Mouse (Mus musculus): ENCODE measurements at regions not wholly inside any gene's neighbourhood (a gene's known extent, or its start where the extent isn't known, plus 50 kb on each side); places are given as distances from the start of the nearest gene placed in this dataset.

DNA sequence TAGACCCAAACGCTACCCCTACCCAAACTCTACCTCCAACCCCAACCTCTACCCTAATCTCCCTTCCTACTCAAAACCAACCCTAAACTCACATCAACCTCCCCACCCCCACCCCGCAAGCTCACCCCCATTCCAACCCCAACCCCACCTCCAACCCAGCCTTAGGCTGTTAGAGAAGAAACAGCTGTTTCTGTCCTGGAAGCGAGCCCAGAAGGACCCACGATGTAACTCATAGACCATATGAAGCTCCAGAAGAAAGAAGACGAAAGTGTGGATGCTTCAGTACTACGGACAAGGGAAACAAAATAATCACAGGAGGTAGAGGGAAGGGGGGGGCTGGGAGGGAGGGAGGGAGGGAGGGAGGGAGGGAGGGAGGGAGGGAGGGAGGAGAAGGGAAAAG lies 58.4 kb downstream of the Sox11 start:
- intact Hi-C loops (cut with DNase I) = no loop called here
- no peak for DNase-seq (ENCODE audit: low spot score in 2 of 2)

DNA sequence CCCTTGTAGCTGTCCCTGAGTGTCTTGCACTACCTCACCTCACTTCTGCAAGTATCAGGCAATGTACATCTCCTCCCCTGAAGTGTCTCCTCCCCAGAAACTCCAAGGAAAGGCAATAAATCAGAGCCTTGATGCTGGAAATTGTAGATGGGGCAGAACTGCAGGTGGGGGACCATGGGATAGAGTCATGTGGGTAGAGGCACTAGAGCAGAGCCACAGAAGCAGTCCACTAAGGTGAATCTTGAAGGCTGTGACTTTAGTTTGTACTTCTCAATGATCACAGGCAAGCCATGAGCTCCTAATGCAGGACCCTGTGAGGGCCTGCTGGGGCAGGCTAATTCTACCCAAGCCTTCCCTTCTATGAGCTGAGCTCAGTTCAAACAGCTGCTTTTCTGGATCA lies 80.4 kb downstream of the Sox11 start:
- no peak for DNase-seq (ENCODE audit: low spot score in 2 of 2)
- intact Hi-C loops (cut with DNase I) = no loop called here

DNA sequence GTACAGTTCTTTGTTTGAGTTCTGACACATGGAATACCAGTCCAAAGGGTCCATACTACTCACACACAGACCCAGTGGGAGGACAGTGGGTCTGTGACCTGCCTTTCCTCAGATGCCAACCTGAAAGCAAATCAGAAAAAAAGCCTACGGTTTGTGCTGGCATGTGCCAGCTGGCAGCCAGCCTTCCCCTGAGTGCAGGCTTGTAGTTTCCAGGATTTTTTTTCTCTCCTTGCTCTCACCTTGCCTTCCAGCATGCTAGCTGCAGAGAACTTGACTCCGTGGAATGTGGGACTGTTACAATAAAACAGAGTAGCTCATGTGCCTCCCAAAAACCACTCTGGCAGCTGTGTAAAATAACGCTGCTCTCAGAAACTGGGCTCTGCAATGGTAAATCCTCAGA lies 88.2 kb downstream of the Sox11 start:
- intact Hi-C loops (cut with DNase I) = no loop called here
- DNase-seq (ENCODE audit: low spot score in 2 of 2) = no peak

DNA sequence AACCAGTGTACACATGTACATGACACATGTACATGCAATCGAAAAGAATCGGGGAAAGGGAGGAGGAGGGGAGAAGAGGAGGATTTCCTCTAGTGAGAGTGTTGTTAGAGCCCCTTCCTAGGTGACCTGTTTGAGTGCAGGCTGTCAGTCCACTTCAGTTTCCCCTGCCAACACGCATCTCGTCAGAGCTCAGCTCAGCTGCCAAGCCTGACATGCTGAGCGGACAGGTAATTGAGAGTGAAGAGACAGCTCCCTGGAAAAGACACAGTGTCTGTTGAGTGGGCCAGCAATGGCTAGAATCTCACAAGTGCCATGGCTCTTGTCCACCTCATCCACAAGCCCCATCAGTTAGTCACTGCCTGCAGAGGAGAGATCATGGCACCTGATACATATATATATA lies 90.9 kb downstream of the Sox11 start:
- DNase-seq (ENCODE audit: low spot score in 2 of 2) = no peak
- intact Hi-C loops (cut with DNase I) = no loop called here

DNA sequence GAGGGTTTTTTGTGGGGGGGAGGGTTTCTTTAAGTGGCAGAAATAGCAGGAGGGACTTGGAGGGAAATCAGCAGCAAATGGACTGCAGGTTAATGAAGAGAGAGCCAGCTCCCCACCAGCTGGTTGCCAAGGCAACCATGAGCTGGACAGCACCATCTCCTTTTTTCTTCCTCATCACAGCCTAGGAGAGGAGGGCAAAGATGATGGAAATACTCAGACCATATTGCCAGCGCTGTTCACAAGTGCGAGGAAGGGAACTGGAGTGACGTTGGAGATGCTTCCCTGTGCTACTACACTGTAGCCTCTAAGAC lies 93.9 kb downstream of the Sox11 start:
- DNase-seq (ENCODE audit: low spot score in 2 of 2) = peak in 1 of 2 experiments; percentile 10
- intact Hi-C loops (cut with DNase I) = no loop called here

DNA sequence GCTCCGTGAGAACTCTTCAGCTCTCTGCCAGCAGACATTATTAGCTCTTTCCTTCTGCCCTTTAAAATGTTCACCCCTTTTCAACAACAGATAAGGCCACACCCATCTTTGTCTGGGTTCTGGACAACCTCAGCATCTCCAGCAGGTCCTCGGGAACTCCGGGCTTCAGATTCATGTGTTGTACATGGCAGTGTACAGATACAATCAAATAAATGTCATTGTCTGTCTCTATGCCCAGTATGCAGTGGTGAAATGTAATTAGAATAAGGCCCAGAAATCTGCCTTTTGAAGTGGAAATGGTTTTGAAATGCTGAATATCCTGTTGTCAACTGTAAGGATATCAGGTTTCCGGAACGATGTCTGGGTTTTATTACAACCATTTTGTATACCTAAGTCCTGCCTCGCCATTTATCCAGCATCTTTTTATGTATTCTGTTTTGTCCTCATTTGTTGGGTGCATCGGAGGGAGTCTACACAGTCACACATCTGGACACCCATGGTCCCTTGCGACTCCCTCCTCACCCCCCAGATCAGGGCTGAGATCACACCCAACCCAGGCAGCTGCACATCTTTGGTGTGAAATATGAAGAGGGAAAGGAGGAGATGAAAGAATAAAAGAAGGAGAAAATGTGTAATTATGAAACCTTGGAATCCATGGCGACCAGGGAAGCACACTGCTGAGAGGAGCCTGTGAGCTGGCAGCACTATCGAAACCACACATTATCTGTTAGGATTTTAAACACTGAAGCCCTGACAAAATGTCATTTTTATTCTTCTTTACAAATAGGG lies 94.4 kb downstream of the Sox11 start:
- DNase-seq (ENCODE audit: low spot score in 2 of 2) = peak in 1 of 2 experiments; percentile 5

DNA sequence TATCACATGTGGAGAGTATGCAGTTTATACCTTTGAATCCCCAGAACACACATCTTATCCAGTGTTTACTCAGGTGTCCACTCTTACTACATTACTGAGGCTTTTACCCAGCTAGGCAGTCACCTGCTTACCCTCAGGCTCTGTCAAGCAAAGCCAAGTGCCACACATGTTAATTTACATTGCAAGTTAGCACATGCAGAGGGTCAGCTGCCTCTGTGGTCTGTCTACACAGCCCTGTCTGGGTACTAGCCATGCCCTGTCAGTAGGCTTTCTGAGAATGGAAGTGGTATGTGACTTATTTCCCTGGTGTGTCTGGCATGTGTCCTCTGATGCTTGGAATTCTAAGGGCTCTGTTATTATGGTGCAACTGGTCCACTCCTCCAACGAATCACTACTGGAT lies 106.6 kb downstream of the Sox11 start:
- no peak for DNase-seq (ENCODE audit: low spot score in 2 of 2)
- intact Hi-C loops (cut with DNase I) = no loop called here

More for the DNA sequence above, 94.4 kb downstream of the Sox11 start:
- intact Hi-C loops (cut with DNase I) = no loop called here

DNA sequence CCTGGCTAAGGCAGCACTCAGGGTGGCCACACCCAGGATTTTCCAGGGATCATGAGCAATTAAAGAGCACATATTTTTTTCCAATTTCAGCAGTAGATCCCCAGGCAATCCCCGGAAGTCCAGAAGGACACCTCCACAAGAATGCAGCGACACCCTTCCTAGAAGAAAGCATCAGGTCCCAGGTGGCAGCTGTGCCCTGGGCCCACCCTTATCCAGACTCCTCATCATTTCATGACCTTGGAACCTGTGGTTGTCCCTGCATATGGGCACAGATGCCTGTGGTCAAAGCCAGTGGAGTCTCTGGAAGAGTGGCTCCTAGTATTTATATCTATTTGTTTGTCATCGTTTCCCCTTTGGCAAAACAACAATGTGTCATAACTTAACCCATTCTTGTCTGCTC lies 120.8 kb downstream of the Sox11 start:
- no peak for DNase-seq (ENCODE audit: low spot score in 2 of 2)
- intact Hi-C loops (cut with DNase I) = no loop called here

DNA sequence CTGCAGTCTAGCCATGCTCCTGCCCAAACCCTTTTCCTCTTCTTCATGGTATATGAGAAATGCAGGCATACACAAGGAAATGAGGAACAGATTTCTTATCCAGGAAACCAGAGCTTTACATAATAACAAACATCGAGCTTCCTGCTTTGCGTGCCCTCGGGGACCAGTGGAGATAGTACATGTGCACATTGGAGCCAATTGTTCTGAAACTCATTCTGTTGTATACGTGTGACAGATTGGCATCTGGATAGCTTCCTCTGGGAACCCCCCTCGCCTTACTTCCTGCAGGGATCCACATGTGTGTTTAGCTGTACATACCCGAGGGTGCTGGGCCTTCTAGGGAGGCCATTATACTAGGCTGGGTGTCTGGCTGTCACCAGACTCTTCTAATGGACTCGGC lies 141.2 kb downstream of the Sox11 start:
- DNase-seq (ENCODE audit: low spot score in 2 of 2) = no peak
- intact Hi-C loops (cut with DNase I) = no loop called here

DNA sequence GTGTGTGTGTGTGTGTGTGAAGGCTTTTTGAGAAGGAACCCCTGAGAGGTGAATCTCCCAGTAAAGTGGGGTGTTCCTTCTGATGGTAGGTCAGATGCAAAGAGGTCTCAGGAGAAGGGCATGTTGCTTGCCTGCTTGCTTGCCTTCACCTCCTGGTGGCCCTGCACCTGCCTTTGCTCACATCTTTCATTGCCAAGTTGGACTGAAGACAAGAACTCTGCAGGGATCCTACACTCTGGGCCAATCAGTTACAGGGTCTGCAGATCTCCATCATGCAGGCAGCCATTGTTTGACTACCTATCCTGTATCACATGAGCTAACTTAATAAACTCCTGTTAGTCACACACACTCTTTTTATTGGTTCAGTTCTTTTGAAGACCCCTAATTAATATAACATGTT lies 148.4 kb downstream of the Sox11 start:
- intact Hi-C loops (cut with DNase I) = no loop called here
- DNase-seq (ENCODE audit: low spot score in 2 of 2) = no peak

DNA sequence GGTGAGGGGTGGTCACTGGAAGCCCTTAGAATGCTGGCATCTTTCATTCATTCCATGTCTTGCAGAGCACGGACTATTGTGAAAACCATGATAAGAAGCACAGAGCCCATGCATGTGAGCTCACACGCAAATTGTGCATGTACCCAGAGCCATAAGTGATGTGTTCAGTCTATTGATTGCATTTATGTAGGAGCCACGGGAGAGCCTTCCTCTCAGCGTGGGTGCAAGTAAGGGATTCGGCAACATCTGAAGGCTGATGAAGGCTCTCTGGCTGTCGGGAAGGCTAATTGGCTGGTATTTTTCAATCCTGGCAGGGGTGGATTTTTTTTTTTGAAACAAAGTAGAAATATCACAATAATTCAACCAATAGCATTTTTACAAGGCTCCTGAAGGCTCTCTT lies 150.5 kb downstream of the Sox11 start:
- DNase-seq (ENCODE audit: low spot score in 2 of 2) = no peak
- intact Hi-C loops (cut with DNase I) = no loop called here

DNA sequence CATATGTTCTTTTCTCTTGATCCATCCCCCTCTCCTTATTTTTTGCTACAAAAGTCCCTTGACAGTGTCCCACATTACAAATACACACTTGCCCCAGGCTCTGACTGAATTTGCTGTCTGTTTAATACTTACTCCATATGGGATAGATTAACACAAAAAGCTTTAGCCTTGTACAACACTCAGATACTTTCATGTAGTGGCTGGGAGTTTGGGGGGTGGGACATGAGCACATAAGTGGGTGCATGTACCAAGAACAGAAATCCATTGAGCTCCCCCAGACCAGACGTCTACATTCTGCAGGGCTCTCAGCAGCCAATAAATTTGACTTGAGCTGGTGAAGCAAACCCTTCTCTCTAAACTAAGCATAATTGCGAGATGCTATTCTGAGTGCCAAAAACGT lies 154.9 kb downstream of the Sox11 start:
- DNase-seq (ENCODE audit: low spot score in 2 of 2) = no peak

DNA sequence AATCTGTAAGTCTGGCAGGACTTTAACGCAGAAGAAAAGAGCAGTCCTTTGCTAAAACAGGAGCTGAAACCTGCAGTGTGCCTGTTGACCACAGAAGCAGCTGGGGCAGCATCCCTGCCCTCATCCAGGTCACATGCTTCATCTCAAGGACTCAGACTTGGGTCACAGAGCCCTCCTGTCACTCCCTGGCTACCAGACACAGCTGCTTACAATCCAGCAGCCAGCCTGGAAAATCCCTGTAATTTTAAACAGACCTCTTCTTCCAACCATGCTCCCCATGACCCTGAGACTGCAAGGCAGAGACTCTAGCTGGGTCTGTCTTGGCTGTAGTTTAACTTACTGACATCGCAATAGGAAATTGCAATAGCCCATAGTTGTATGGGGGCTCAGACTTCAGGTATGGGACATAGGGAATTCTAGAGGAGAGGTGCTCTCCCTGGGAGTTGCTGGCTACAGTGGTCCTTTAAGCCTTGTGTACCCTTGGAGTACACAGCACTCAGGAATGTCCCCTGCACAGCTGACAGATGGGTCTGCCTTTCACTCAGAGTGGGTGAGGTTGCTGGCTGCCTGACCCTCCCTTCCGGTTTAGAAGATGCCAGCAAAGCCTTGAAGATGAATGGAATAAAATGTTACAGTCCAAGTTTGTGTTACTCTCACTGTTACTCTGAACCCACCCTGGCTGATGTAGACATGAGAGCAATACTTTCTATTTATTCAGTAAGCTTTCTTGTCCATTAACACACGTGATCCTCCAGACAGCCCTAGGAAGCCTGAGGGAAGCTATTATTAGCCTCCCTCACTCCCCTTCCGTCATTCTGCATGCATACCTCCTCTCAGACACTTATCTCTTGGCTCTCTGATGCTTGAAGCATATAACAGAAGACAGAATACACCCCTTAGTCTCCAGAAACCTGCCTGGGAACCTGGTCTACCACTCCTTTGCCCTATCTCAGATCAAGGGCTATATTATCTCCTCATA lies 159.7 kb downstream of the Sox11 start:
- intact Hi-C loops (cut with DNase I) = no loop called here
- no peak for DNase-seq (ENCODE audit: low spot score in 2 of 2)

More for the DNA sequence above, 154.9 kb downstream of the Sox11 start:
- intact Hi-C loops (cut with DNase I) = no loop called here

DNA sequence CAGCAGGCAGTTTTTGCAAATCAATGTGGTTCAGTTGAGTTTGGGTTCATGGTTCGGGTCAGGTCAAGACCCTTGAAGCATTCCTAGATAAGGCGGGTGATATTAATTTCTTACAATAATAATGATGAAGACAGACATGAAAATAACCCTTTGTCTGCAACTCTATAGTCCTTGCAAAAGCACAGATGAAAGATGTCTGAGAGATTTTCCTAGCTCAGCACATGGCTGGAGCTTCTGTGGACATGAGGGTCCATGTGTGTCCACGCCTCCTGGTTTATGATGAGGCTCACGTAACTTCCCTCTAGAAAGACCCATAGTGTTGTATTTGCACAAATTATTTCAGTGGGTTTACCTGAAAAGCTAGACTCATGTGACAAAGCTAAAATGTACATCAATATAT lies 168.8 kb downstream of the Sox11 start:
- intact Hi-C loops (cut with DNase I) = no loop called here
- no peak for DNase-seq (ENCODE audit: low spot score in 2 of 2)

DNA sequence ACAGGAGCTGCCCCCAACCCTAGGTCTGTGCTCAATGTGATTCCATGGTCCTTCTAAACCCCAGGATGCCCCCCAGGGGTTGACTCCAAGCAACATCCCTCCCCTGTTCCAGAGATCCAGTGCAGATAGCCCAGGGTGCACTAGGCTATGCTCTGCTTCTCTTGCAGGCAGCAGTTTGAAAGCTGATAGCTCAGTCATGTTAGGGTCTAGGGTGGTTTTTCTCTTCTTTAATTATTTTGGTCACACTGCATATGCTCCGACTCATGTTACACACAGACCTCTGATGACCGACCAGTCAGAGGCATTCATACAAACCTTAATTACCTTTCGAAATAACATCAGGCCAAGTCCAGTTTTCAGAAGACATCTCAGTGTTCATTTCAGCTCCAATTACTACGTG lies 169.2 kb downstream of the Sox11 start:
- no peak for DNase-seq (ENCODE audit: low spot score in 2 of 2)
- intact Hi-C loops (cut with DNase I) = no loop called here

DNA sequence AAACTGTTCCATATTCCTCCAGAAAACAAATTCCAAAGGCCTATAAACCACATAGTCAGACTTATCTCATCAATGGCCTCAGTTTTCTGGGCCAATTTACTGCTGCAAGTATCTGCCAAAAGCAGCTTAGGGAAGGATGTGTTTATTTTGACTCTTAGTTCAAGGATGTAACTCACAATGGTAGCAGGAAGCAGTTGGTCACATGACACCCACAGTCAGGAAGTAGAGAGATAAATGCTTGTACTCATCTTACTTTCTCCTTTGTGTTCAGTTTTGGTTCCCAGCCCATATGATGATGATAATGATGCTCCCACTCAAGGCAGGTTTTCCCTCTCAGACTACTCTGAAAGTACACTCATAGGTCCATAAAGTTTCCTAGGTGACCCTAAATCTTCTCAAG lies 170.8 kb downstream of the Sox11 start:
- intact Hi-C loops (cut with DNase I) = no loop called here
- DNase-seq (ENCODE audit: low spot score in 2 of 2) = no peak

DNA sequence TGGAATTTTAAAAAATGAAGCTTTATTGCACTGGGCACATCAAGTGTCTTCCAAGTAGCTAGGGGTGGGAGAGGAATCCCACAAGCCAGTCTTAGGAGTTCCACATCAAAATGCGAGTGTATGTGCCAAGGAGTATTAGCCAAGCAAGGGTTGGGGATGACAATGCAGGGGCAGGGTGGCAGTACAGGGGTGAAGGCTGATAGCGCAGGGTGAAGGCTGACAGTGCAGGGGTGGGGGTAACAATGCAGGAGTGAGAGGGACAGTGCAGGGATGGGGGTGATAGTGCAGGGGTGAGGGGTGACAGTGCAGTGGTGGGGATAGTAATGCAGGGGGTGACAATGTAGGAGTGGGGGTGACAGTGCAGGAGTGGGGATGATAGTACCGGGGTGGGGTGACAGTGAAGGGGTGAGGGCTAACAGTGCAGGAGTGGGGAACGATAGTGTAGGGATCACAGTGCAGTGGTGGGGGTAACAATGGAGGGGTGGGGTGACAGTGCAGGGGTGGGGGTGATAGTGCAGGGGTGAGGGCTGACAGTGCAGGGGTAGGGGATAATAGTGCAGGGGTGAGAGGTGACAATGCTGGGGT lies 177.4 kb downstream of the Sox11 start:
- intact Hi-C loops (cut with DNase I) = no loop called here

DNA sequence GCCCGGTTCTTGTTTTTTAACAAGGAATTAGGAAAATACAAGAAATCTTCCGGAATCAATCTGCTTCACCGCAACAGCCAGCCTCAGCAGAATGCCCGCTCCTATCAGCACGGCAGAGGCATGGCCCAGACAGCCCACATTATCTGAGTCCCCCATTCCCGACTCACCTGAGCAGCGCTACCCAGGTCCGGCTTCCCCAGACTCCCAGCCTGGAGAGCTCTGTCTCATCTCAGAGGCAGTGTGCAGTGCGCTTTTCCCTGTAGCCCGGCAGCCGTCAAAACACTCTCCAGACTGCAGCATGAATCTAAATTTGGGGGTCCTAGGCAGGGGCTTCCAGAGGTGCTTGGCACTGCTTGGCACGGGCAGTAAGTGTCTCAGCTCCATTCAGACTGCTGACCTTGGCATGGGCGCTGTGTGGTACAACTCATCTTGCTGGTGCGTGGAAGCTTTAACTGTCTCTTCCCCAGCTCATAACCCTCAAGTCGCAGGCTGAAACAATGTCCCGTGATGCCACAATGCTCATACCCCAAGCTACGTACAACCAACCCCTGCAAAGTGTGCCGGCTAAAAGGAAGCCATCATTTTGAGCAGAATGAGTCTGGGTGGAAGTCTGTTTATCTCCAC lies 182.2 kb downstream of the Sox11 start:
- peak; percentile 53 to 55 for DNase-seq (ENCODE audit: low spot score in 2 of 2)
- intact Hi-C loops (cut with DNase I) = no loop called here

More for the DNA sequence above, 177.4 kb downstream of the Sox11 start:
- no peak for DNase-seq (ENCODE audit: low spot score in 2 of 2)

DNA sequence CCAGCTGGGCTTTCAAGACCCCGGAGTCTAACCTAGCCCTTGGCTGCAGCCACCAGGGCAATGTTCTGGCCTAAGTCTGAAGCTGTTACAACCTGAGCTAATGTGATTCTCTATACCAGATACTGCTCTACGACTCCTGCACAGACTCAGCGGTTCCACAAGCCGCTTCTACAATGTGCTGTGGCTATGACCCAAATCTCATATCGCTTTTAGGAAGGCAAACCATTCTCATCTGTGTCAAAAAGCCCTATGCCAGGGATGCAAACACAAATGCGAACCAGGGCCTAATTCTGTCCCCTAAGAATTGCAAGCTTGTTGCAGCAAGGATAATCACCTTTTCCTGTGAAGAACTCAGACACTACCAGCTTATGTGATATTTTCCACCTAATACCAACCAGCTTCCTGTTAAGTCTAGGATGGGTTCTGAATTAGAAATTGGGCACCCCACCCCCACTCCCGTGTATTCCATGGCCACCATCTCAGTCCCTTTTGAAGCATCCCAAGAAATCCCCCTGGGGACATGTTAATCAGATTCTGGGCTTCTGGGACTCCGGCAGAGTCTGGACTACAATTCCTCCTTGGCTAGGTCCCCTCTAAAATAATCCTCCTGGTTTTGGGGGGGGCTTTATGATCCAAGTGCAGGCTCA lies 182.8 kb downstream of the Sox11 start:
- DNase-seq (ENCODE audit: low spot score in 2 of 2) = peak; percentile 22 to 39
- intact Hi-C loops (cut with DNase I) = loop anchor here (5.0 kb wide), 1 partner anchor 183 kb away; the partner anchor contains the start of gene Sox11

Measured in left cerebral cortex, postnatal 36 days (tissue).